ENCODE assay signal across 26 mouse cellular contexts in genomic region chr17:28154970-28155369, GRCm38 (mm10). TPM values are rescaled to one million over a fixed set of nuclear protein-coding genes. Genes with fewer than 3 reads are reported as not detected.
DNase-seq lines count a peak whose midpoint lies in the region; ATAC-seq and TF ChIP-seq lines count a peak whose summit lies in the region.
"Had no signal": no experiment of that assay in that cellular context is flagged by ENCODE, and none has a peak within 500 bp of the region (broad histone marks: within the 10 kb centered on the region; RNA-seq: fewer than 3 reads in every experiment).

No protein-coding gene starts in this region.

- H3K4me2 ChIP-seq in hindbrain, embryonic 12.5 days (replicated peaks), result no peak overlapping the region
- H3K4me2 ChIP-seq: embryonic facial prominence, embryonic 13.5 days; embryonic facial prominence, embryonic 15.5 days; forebrain, embryonic 12.5 days had no signal

- DNase-seq in heart, adult 11 months, result peak; percentile 91
- no peak for DNase-seq in heart, adult 9 months (ENCODE audit: low spot score in 2 of 2)
- no peak for DNase-seq in ES-E14 (ENCODE audit: low read depth, low spot score)
- peak; percentile 27 for DNase-seq in ZHBTc4 (ENCODE audit: low read depth, low spot score)
- no peak for DNase-seq in hindbrain, embryonic 10.5 days (ENCODE audit: low spot score)
- no peak for DNase-seq in cerebellum, postnatal 14 days
- DNase-seq: adrenal gland, adult 8-10 months; adrenal gland, postnatal 14 days; adrenal gland, postnatal 36 days; B cell, adult 2 months; cerebellum, adult 11-12 months; cerebellum, adult 2 months; cerebellum, adult 9-10 months; cerebellum, postnatal 10 days; cerebellum, postnatal 36 days; embryo, embryonic 11 days had no signal

- ATAC-seq in hindbrain, embryonic 12.5 days (ENCODE audit: low FRiP score), result no peak
- ATAC-seq: CD4-positive, CD25-positive, alpha-beta regulatory T cell, adult 4 months; forebrain, embryonic 14.5 days; forebrain, embryonic 16.5 days had no signal

- no peak overlapping the region for H3K27ac ChIP-seq in ES-E14 (ENCODE audit: insufficient read depth, low read depth, low read length, poor library complexity, severe bottlenecking)
- H3K27ac ChIP-seq in hindbrain, embryonic 12.5 days, result no peak overlapping the region
- no peak overlapping the region for H3K27ac ChIP-seq in hindbrain, embryonic 10.5 days
- H3K27ac ChIP-seq: embryonic facial prominence, embryonic 13.5 days; embryonic facial prominence, embryonic 15.5 days; forebrain, embryonic 10.5 days; forebrain, embryonic 12.5 days had no signal

- 91% methylated on average over 8 of the region's 8 CpGs for WGBS in hindbrain, embryonic 12.5 days
- WGBS in hindbrain, embryonic 10.5 days, result 90% methylated on average over 8 of the region's 8 CpGs

- no peaks in the 10 kb centered on the region for H3K9me3 ChIP-seq in E14TG2a.4 (ENCODE audit: low read length)
- H3K9me3 ChIP-seq in ES-E14 (ENCODE audit: control insufficient read depth, insufficient read depth, low read depth, low read length), result no peaks in the 10 kb centered on the region
- H3K9me3 ChIP-seq in hindbrain, embryonic 12.5 days (replicated peaks), result no peaks in the 10 kb centered on the region
- no peaks in the 10 kb centered on the region for H3K9me3 ChIP-seq in hindbrain, embryonic 10.5 days
- H3K9me3 ChIP-seq: embryonic facial prominence, embryonic 13.5 days; embryonic facial prominence, embryonic 15.5 days; forebrain, embryonic 10.5 days; forebrain, embryonic 12.5 days had no signal

- no peak for TF ChIP-seq CTCF in E14TG2a.4 (conservative IDR thresholded peaks at IDR 0.05; ENCODE audit: low read length)

- in situ Hi-C loops in ES-E14 (cut with MboI; ENCODE audit: low sequenced_read_pairs in 2 of 2, unreplicated experiment in 2 of 2), result no loop called here

- peaks cover 6% of the 10 kb centered on the region; the same call in 1 of the 2 replicates for H3K36me3 ChIP-seq in E14TG2a.4 (ENCODE audit: insufficient read depth, low read length)
- peaks cover 3% of the 10 kb centered on the region; the same call in 1 of the 2 replicates for H3K36me3 ChIP-seq in ES-E14 (ENCODE audit: control insufficient read depth, insufficient read depth, low read length, poor library complexity, severe bottlenecking)
- peaks cover 49% of the 10 kb centered on the region for H3K36me3 ChIP-seq in hindbrain, embryonic 12.5 days
- peaks cover 78% of the 10 kb centered on the region for H3K36me3 ChIP-seq in hindbrain, embryonic 10.5 days

- H3K4me3 ChIP-seq in E14TG2a.4 (replicated peaks; ENCODE audit: low read length), result peak overlapping the region; percentile 60
- peak overlapping the region in 1 of 2 experiments; percentile 5; a peak in 1 of 4 replicates for H3K4me3 ChIP-seq in ES-E14 (ENCODE audit: insufficient read depth in 1 of 2, low read depth in 1 of 2, low read length in 2 of 2, poor library complexity in 1 of 2, severe bottlenecking in 1 of 2)
- H3K4me3 ChIP-seq in hindbrain, embryonic 12.5 days, result no peak overlapping the region
- H3K4me3 ChIP-seq in hindbrain, embryonic 10.5 days, result no peak overlapping the region
- H3K4me3 ChIP-seq: embryonic facial prominence, embryonic 13.5 days; embryonic facial prominence, embryonic 15.5 days; erythroblast, embryonic 14.5 days; forebrain, embryonic 10.5 days; forebrain, embryonic 12.5 days had no signal

- peaks cover 18% of the 10 kb centered on the region for H3K27me3 ChIP-seq in E14TG2a.4 (ENCODE audit: insufficient read depth, low read length)
- H3K27me3 ChIP-seq in hindbrain, embryonic 12.5 days, result 0 out of 2 replicates have a peak, but pooled peaks cover 5% of the 10 kb centered on the region
- H3K27me3 ChIP-seq in hindbrain, embryonic 10.5 days (ENCODE audit: insufficient read depth, poor library complexity, severe bottlenecking), result peaks cover 42% of the 10 kb centered on the region
- H3K27me3 ChIP-seq: embryonic facial prominence, embryonic 13.5 days; embryonic facial prominence, embryonic 15.5 days had no signal

- H3K4me1 ChIP-seq in E14TG2a.4 (replicated peaks; ENCODE audit: low read depth, low read length), result peaks cover 67% of the 10 kb centered on the region
- H3K4me1 ChIP-seq in ES-E14 (ENCODE audit: control insufficient read depth in 2 of 2, insufficient read depth in 2 of 2, low read length in 2 of 2, poor library complexity in 1 of 2), result peaks cover 6 to 27% of the 10 kb centered on the region in 2 experiments; a peak in 3 of 4 replicates
- peaks cover 27% of the 10 kb centered on the region for H3K4me1 ChIP-seq in hindbrain, embryonic 12.5 days
- H3K4me1 ChIP-seq in hindbrain, embryonic 10.5 days (replicated peaks), result peaks cover 43% of the 10 kb centered on the region

- 0 out of 2 replicates have a peak overlapping the region, but pooled peaks have one; percentile 4 for H3K9ac ChIP-seq in ES-E14 (ENCODE audit: insufficient read depth, low read depth, low read length, poor library complexity, severe bottlenecking)
- no peak overlapping the region for H3K9ac ChIP-seq in hindbrain, embryonic 12.5 days
- H3K9ac ChIP-seq: embryonic facial prominence, embryonic 13.5 days; embryonic facial prominence, embryonic 15.5 days; forebrain, embryonic 12.5 days had no signal

TF ChIP-seq in ES-E14, 5 proteins besides CTCF, POLR2A, EP300 and RAD21:
- TF ChIP-seq HCFC1 (IDR thresholded peaks at IDR 0.05; ENCODE audit: borderline replicate concordance, insufficient read depth, low read length) (no peak), CHD2 (IDR thresholded peaks at IDR 0.05; ENCODE audit: low read depth, low read length) (no peak), MAFK (IDR thresholded peaks at IDR 0.05; ENCODE audit: insufficient read depth, low read depth, low read length) (no peak), ZNF384 (IDR thresholded peaks at IDR 0.05; ENCODE audit: low read depth, low read length) (no peak), ZC3H11A (IDR thresholded peaks at IDR 0.05; ENCODE audit: borderline replicate concordance, low read depth, low read length) (no peak)

RNA-seq across cellular contexts. Expression of gene Scube3, which starts 13.0 kb away (rescaled TPM):
- total RNA-seq in ES-E14 (2012; rRNA removed), result 24.0 and 25.7 TPM in 2 replicates
- polyA plus RNA-seq in hindbrain, embryonic 12.5 days (2016; fragmentation: Nextera tagmentation; extraction: Ambion mirVana), result 11.1 and 12.4 TPM in 2 replicates
- polyA plus RNA-seq in hindbrain, embryonic 10.5 days (2016; fragmentation: Nextera tagmentation; extraction: Ambion mirVana), result 10.7 and 11.0 TPM in 2 replicates
- polyA plus RNA-seq: CD4-positive, CD25-positive, alpha-beta regulatory T cell, adult 4 months; erythroblast, embryonic 14.5 days had no signal

RNA-seq across cellular contexts. Expression of gene Zfp523, which starts 22.0 kb away (rescaled TPM):
- 11.4 and 16.8 TPM in 2 replicates for total RNA-seq in ES-E14 (2012; rRNA removed)
- 50.0 and 50.6 TPM in 2 replicates for polyA plus RNA-seq in hindbrain, embryonic 12.5 days (2016; fragmentation: Nextera tagmentation; extraction: Ambion mirVana)
- polyA plus RNA-seq in hindbrain, embryonic 10.5 days (2016; fragmentation: Nextera tagmentation; extraction: Ambion mirVana), result 36.1 and 39.8 TPM in 2 replicates

RNA-seq across cellular contexts. Expression of gene Def6, which starts 52.6 kb away (rescaled TPM):
- 17.6 and 20.8 TPM in 2 replicates for total RNA-seq in ES-E14 (2012; rRNA removed)
- 5.7 and 6.1 TPM in 2 replicates for polyA plus RNA-seq in hindbrain, embryonic 12.5 days (2016; fragmentation: Nextera tagmentation; extraction: Ambion mirVana)
- 3.4 and 4.3 TPM in 2 replicates for polyA plus RNA-seq in hindbrain, embryonic 10.5 days (2016; fragmentation: Nextera tagmentation; extraction: Ambion mirVana)

Comparison
In these comparisons a context has a peak if more than half of its experiments do, and no peak if none do; other contexts are left out.
1. DNase-seq: peak in heart, adult 11 months (single experiment) and ZHBTc4 (single experiment); none in heart, adult 9 months (0 of 2), ES-E14 (single experiment), hindbrain, embryonic 10.5 days (single experiment) and cerebellum, postnatal 14 days (0 of 2).